Comparison of ENCODE assay signal across 9 mouse cellular contexts in genomic region chr2:3958711-3959110, GRCm38 (mm10).
"Had no signal": no experiment of that assay in that cellular context is flagged by ENCODE, and none has a peak within 500 bp of the region (broad histone marks: within the 10 kb centered on the region; RNA-seq: fewer than 3 reads in every experiment).

No protein-coding gene starts in this region.

- DNase-seq: liver, embryonic 13.5 days; thymus, adult 18-20 months had no signal

- H3K9me3 ChIP-seq: limb, embryonic 10.5 days; liver, embryonic 13.5 days; midbrain, embryonic 12.5 days had no signal

- H3K27ac ChIP-seq: kidney, postnatal 0 days; layer of hippocampus, adult 2 months; limb, embryonic 10.5 days; limb, embryonic 13.5 days; liver, embryonic 13.5 days; macrophage; midbrain, embryonic 12.5 days had no signal

- H3K4me3 ChIP-seq: layer of hippocampus, adult 2 months; liver, embryonic 13.5 days; midbrain, embryonic 12.5 days had no signal

- H3K4me2 ChIP-seq: liver, embryonic 13.5 days had no signal

- H3K27me3 ChIP-seq: limb, embryonic 13.5 days; liver, embryonic 13.5 days had no signal

- H3K4me1 ChIP-seq: liver, embryonic 13.5 days; midbrain, embryonic 12.5 days had no signal

- H3K36me3 ChIP-seq: limb, embryonic 10.5 days; limb, embryonic 13.5 days; liver, embryonic 13.5 days; midbrain, embryonic 12.5 days had no signal

- H3K9ac ChIP-seq: limb, embryonic 13.5 days; liver, embryonic 13.5 days; lung, embryonic 14.5 days; midbrain, embryonic 12.5 days had no signal
